7 mouse cellular contexts compared by ENCODE assay signal in the genomic region with DNA sequence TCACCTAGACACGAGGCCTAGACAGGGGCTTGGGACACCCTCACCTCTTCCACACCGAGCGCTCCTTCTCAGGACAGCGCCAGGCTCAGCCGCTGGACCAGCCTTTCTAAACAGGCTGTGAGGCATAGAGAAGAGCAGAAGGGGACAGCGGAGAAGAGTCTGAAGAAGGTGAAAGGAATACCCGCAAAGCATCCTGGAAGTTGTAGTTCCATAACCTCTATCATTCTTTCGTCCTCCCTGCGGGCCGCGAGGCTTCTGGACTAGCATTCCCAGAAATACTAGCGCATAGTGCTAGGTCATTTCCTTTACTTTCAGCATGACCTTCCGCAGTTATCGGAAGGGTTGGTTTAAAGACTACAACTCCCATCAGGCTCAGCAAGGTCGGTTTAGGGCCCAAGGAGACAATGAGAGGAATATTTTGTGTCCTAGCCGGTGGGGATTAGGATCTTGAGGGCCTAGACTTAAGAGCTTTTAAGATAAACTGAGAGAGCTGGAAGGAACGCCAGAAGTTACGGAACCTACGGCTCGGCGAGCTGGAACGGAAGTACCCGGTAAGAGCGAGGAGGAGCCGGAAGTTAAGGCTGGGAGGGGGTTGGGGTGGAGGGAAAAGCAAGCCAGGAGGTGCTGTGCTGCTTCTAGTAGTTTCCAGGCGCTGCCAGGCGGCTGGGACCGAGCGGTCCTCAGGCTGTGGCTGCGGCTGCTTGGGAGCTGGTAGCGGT. TPM values are rescaled to one million over a fixed set of nuclear protein-coding genes. Genes with fewer than 3 reads are reported as not detected.
DNase-seq lines count a peak whose midpoint lies in the region; ATAC-seq lines count a peak whose summit lies in the region.

Vipas39 (minus strand) TSS at position 149 of the 719 bp plus-strand sequence.
Ahsa1 (plus strand) TSS at position 372 of the 719 bp plus-strand sequence.

- intact Hi-C loops in gastrocnemius, postnatal 14 days (cut with DNase I; ENCODE audit: low total_unique reads): no loop called here
- intact Hi-C loops in left cerebral cortex, postnatal 10 days (cut with DNase I): loop anchor here (2.0 kb wide), 1 partner anchor 69 kb away; no protein-coding TSS in a partner anchor

- peak; percentile 70 to 79 for DNase-seq in adrenal gland, adult 18-20 months (ENCODE audit: low spot score in 2 of 2)
- DNase-seq in embryo, embryonic 10.5 days (ENCODE audit: low spot score): peak; percentile 99
- peak; percentile 83 for DNase-seq in gastrocnemius, postnatal 14 days
- peak; percentile 89 to 94 for DNase-seq in left cerebral cortex, postnatal 10 days (ENCODE audit: extremely low spot score in 1 of 2, low spot score in 2 of 2)
- DNase-seq in right cerebral cortex, postnatal 25 days: peak; percentile 88

- ATAC-seq in inflammation-experienced regulatory T-cells, adult 6 months: peak; percentile 96
- peak; percentile 92 for ATAC-seq in megakaryocyte-erythroid progenitor cell, adult 5-6 weeks (replicated peaks; ENCODE audit: low FRiP score, low TSS enrichment, poor library complexity, severe bottlenecking)

RNA-seq across cellular contexts. Expression of gene Vipas39, which starts in this region (rescaled TPM):
- total RNA-seq in adrenal gland, adult 18-20 months (2021): 10 to 100 TPM; 35.9 to 40.3 TPM
- 10 to 100 TPM in 1 of 2 experiments, 1 to 10 TPM in 1; 9.0 to 11.0 TPM for total RNA-seq in gastrocnemius, postnatal 14 days (2021)
- polyA plus RNA-seq in inflammation-experienced regulatory T-cells, adult 6 months (2017; shearing (Covaris generic)): 10 to 100 TPM; 31.3 to 41.3 (median 38.9) TPM
- 10 to 100 TPM; 60.9 to 61.7 TPM for total RNA-seq in left cerebral cortex, postnatal 10 days (2021)
- total RNA-seq in megakaryocyte-erythroid progenitor cell, adult 5-6 weeks (2014; fragmentation: Nextera tagmentation): 20.5 and 25.5 TPM in 2 replicates
- 15.8 and 26.0 TPM in 2 replicates for total RNA-seq in megakaryocyte-erythroid progenitor cell, adult 5-6 weeks (2017)

RNA-seq across cellular contexts. Expression of gene Ahsa1, which starts in this region (rescaled TPM):
- 100 to 1,000 TPM; 235 to 276 TPM for total RNA-seq in adrenal gland, adult 18-20 months (2021)
- 100 to 1,000 TPM; 111 to 115 TPM for total RNA-seq in gastrocnemius, postnatal 14 days (2021)
- 100 to 1,000 TPM; 117 to 133 (median 126) TPM for polyA plus RNA-seq in inflammation-experienced regulatory T-cells, adult 6 months (2017; shearing (Covaris generic))
- 100 to 1,000 TPM; 157 to 158 TPM for total RNA-seq in left cerebral cortex, postnatal 10 days (2021)
- 127 and 212 TPM in 2 replicates for total RNA-seq in megakaryocyte-erythroid progenitor cell, adult 5-6 weeks (2014; fragmentation: Nextera tagmentation)
- total RNA-seq in megakaryocyte-erythroid progenitor cell, adult 5-6 weeks (2017): 295 and 365 TPM in 2 replicates

Comparison
In these comparisons a context has a peak if more than half of its experiments do, and no peak if none do; other contexts are left out.
1. Peak in every context shown above with its lines: DNase-seq and ATAC-seq.